Mouse (Mus musculus) lung, adult 2 months (tissue): ENCODE measurements around the gene Ptpn1.

Experiments
- CTCF ChIP-seq: fragments of 200-500 bp; IDR thresholded peaks from 2 replicates; pipeline ENCODE4 v1.5.1; 2011; ENCODE audit warnings: mild to moderate bottlenecking, low read length, control low read depth; ENCODE audit not compliant: insufficient read depth
- POLR2A ChIP-seq: fragments of 200-500 bp; IDR thresholded peaks from 2 replicates; pipeline ENCODE4 v1.6.1; 2011; ENCODE audit warnings: low read depth, mild to moderate bottlenecking, control low read depth, low read length, borderline replicate concordance; ENCODE audit errors: extremely low read depth

- no peak for TF ChIP-seq CTCF
- TF ChIP-seq POLR2A: no peak
These were observed 94.6 kb downstream of the Ptpn1 start for GRCm38 (mm10) chr2:168026467-168026866.
